Mouse (Mus musculus): ENCODE results near the gene Elmo1. TPM values are rescaled to one million over a fixed set of nuclear protein-coding genes. Genes with fewer than 3 reads are reported as not detected.

The Elmo1 gene
- total and polyA plus RNA-seq, 2 experiments from 2014 or later: 6.5 to 17.9 TPM

DNA sequence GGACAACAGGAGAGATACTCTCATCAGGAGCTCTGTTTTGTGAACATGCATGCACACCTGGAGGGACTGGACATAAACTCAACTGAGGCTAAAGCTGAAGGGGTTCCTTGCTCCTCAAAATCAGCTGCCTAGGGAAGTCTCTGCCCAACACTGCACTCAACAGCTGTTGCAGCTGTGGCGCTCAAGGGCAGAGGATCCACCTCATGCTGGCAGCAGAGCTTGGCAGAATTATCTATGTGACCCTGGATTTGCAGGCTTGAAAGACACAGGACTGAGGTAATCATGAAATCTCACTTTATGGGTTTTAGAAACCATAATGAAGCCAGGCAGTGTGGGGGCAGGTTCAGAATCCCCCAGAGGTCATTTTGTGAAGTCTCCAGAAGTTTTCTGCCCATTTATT, 32.5 kb upstream of the Elmo1 start:
- H3K9me3 ChIP-seq (replicated peaks; ENCODE audit: control insufficient read depth, low read length): no peaks in the 10 kb centered on the region
- WGBS: 84% methylated on average over 1 of the region's 1 CpGs
- H3K27me3 ChIP-seq (ENCODE audit: control insufficient read depth, insufficient read depth, low read length): no peaks in the 10 kb centered on the region
- DNase-seq (ENCODE audit: low spot score) (no peak), ATAC-seq (ENCODE audit: insufficient read depth, low read depth) (no peak)
- no peaks in the 10 kb centered on the region for H3K4me1 ChIP-seq (ENCODE audit: control insufficient read depth, insufficient read depth)
- no peak overlapping the region for H3K4me2 ChIP-seq (ENCODE audit: low read depth, low read length)
- no peak overlapping the region for H3K27ac ChIP-seq (ENCODE audit: low read depth)
- no peak overlapping the region for H3K9ac ChIP-seq (replicated peaks; ENCODE audit: low read depth, low read length)
- no peak overlapping the region for H3K4me3 ChIP-seq (ENCODE audit: low read depth, low read length)
- no peaks in the 10 kb centered on the region for H3K36me3 ChIP-seq (replicated peaks; ENCODE audit: control insufficient read depth, insufficient read depth, low read length)
- TF ChIP-seq EP300 (IDR thresholded peaks at IDR 0.05; ENCODE audit: low read depth) (no peak), CTCF (IDR thresholded peaks at IDR 0.05; ENCODE audit: low read depth) (no peak)

DNA sequence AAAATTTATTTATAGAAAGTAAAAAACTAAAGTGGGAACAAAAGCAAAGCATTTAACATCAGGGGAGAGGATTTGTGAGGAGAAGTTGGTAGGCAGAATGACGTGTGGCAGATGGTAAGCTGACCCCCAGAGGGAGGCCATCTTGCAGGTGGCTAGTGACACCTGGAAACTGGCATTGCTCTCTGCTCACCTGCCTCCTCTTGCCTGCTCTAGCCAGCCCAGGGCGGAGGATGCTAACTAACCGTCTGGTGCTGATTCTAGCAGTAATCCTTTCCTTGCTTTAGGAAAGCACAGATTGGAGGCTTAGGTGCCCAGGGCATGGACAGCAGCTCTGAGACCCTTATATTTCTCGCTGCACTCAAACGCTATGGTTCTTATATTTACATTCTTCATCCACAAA, 29.4 kb upstream of the Elmo1 start:
- Histone ChIP-seq H3K4me3 (ENCODE audit: low read depth, low read length) (no peak overlapping the region), H3K9ac (replicated peaks; ENCODE audit: low read depth, low read length) (no peak overlapping the region), H3K4me1 (ENCODE audit: control insufficient read depth, insufficient read depth) (no peaks in the 10 kb centered on the region), H3K9me3 (replicated peaks; ENCODE audit: control insufficient read depth, low read length) (no peaks in the 10 kb centered on the region), H3K27ac (ENCODE audit: low read depth) (no peak overlapping the region), H3K4me2 (ENCODE audit: low read depth, low read length) (no peak overlapping the region), H3K27me3 (ENCODE audit: control insufficient read depth, insufficient read depth, low read length) (no peaks in the 10 kb centered on the region), H3K36me3 (replicated peaks; ENCODE audit: control insufficient read depth, insufficient read depth, low read length) (no peaks in the 10 kb centered on the region)
- 72% methylated on average over 5 of the region's 5 CpGs for WGBS
- DNase-seq (ENCODE audit: low spot score): no peak
- no peak for TF ChIP-seq CTCF (IDR thresholded peaks at IDR 0.05; ENCODE audit: low read depth)
- no peak for ATAC-seq (ENCODE audit: insufficient read depth, low read depth)

DNA sequence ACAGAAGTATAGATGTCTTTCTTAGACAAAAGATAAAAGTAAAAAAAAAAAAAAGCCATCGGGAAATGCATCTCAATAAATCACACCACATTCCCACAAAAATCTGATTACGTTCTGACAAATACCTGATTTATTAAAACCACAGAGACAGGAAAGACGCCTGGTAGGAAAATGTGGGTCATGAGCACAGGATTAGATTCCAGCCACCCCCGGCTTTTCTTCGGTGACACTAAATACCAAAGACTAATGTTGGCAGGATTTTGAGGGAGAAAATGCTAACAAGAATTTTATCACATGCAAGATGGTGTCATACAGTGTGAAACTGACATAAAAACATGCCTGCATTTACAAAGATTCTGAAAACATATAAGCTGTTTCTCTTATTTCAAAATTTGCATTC, 27.1 kb upstream of the Elmo1 start:
- no peak for DNase-seq (ENCODE audit: low spot score)
- Histone ChIP-seq H3K4me3 (ENCODE audit: low read depth, low read length) (no peak overlapping the region), H3K9ac (replicated peaks; ENCODE audit: low read depth, low read length) (no peak overlapping the region), H3K36me3 (replicated peaks; ENCODE audit: control insufficient read depth, insufficient read depth, low read length) (no peaks in the 10 kb centered on the region), H3K27me3 (ENCODE audit: control insufficient read depth, insufficient read depth, low read length) (no peaks in the 10 kb centered on the region), H3K4me1 (ENCODE audit: control insufficient read depth, insufficient read depth) (no peaks in the 10 kb centered on the region), H3K27ac (ENCODE audit: low read depth) (no peak overlapping the region), H3K9me3 (replicated peaks; ENCODE audit: control insufficient read depth, low read length) (no peaks in the 10 kb centered on the region), H3K4me2 (ENCODE audit: low read depth, low read length) (no peak overlapping the region)
- 63% methylated on average over 5 of the region's 5 CpGs for WGBS
- TF ChIP-seq EP300 (IDR thresholded peaks at IDR 0.05; ENCODE audit: low read depth): no peak
- no peak for TF ChIP-seq CTCF (IDR thresholded peaks at IDR 0.05; ENCODE audit: low read depth)
- ATAC-seq (ENCODE audit: insufficient read depth, low read depth): no peak

DNA sequence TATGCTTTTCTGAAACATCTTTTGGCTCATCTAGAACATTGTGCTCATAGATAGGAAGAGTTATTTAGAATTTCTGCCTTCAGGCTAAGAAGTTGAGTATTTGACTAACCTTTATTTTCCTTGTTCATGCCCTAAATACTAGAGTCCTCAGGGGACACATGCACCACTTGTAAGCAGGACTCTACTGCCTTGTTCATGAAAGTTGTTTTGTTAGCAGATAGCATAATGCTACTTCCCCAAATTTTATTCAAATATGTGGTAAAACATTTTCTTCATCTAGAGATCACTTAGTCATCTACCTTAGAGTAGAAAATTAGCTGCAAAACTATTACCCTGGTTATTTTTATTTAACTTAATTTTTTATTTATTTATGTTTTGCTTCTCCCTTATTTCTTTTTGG, 18.4 kb upstream of the Elmo1 start:
- Histone ChIP-seq H3K27me3 (ENCODE audit: control insufficient read depth, insufficient read depth, low read length) (no peaks in the 10 kb centered on the region), H3K4me2 (ENCODE audit: low read depth, low read length) (no peak overlapping the region), H3K9me3 (replicated peaks; ENCODE audit: control insufficient read depth, low read length) (no peaks in the 10 kb centered on the region), H3K36me3 (replicated peaks; ENCODE audit: control insufficient read depth, insufficient read depth, low read length) (no peaks in the 10 kb centered on the region), H3K9ac (replicated peaks; ENCODE audit: low read depth, low read length) (no peak overlapping the region), H3K4me1 (ENCODE audit: control insufficient read depth, insufficient read depth) (no peaks in the 10 kb centered on the region), H3K27ac (ENCODE audit: low read depth) (no peak overlapping the region), H3K4me3 (ENCODE audit: low read depth, low read length) (no peak overlapping the region)
- ATAC-seq (ENCODE audit: insufficient read depth, low read depth): no peak
- TF ChIP-seq CTCF (IDR thresholded peaks at IDR 0.05; ENCODE audit: low read depth) (no peak), EP300 (IDR thresholded peaks at IDR 0.05; ENCODE audit: low read depth) (no peak)
- DNase-seq (ENCODE audit: low spot score): no peak

DNA sequence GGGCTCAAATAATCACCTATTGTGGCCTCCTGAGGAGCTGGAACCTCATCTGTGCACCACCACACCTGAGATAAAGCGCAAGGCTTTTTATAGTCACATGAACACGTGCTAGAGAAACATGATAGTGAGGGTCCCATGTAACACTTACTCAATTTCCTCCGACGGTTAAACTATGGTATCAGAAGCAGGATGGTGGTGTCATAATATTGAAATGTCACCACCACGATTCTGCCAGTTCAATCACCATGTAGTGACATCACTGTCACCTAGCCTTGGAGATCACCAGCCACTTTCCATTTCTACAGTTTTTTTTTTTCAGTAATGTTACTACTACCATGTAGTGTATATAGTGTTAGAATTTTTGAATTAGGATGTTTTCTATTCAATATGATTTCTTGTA, 17.4 kb upstream of the Elmo1 start:
- no peak overlapping the region for H3K4me2 ChIP-seq (ENCODE audit: low read depth, low read length)
- no peak overlapping the region for H3K9ac ChIP-seq (replicated peaks; ENCODE audit: low read depth, low read length)
- H3K27ac ChIP-seq (ENCODE audit: low read depth): no peak overlapping the region
- no peak for TF ChIP-seq EP300 (IDR thresholded peaks at IDR 0.05; ENCODE audit: low read depth)
- TF ChIP-seq CTCF (IDR thresholded peaks at IDR 0.05; ENCODE audit: low read depth): no peak
- H3K27me3 ChIP-seq (ENCODE audit: control insufficient read depth, insufficient read depth, low read length): no peaks in the 10 kb centered on the region
- WGBS: 64% methylated on average over 5 of the region's 5 CpGs
- ATAC-seq (ENCODE audit: insufficient read depth, low read depth) (no peak), DNase-seq (ENCODE audit: low spot score) (no peak)
- no peaks in the 10 kb centered on the region for H3K4me1 ChIP-seq (ENCODE audit: control insufficient read depth, insufficient read depth)
- H3K9me3 ChIP-seq (replicated peaks; ENCODE audit: control insufficient read depth, low read length): no peaks in the 10 kb centered on the region
- no peak overlapping the region for H3K4me3 ChIP-seq (ENCODE audit: low read depth, low read length)
- H3K36me3 ChIP-seq (replicated peaks; ENCODE audit: control insufficient read depth, insufficient read depth, low read length): no peaks in the 10 kb centered on the region

DNA sequence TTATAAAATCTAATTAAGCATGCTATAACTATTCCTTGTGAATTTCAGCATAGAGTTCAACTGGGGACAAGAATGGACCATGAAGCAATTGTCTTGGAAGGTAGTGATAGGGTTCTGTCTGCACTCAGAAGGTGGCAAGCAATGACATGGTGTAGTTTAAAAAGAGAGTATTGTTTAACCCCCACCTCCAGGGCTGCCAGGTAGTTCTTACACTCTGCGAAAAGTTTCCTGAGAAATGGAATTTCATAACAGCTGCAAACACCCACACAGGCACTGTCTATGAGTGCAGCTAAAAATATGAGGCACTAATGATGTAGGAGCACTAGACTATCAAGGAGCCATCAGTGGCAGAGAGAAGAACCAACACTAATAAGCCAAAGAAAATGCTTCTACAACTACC, 13.9 kb upstream of the Elmo1 start:
- H3K27ac ChIP-seq (ENCODE audit: low read depth): no peak overlapping the region
- ATAC-seq (ENCODE audit: insufficient read depth, low read depth): no peak
- no peak overlapping the region for H3K9ac ChIP-seq (replicated peaks; ENCODE audit: low read depth, low read length)
- H3K4me1 ChIP-seq (ENCODE audit: control insufficient read depth, insufficient read depth): no peaks in the 10 kb centered on the region
- H3K36me3 ChIP-seq (replicated peaks; ENCODE audit: control insufficient read depth, insufficient read depth, low read length): no peaks in the 10 kb centered on the region
- H3K4me3 ChIP-seq (ENCODE audit: low read depth, low read length): no peak overlapping the region
- 90% methylated on average over 1 of the region's 1 CpGs for WGBS
- H3K9me3 ChIP-seq (replicated peaks; ENCODE audit: control insufficient read depth, low read length): no peaks in the 10 kb centered on the region
- no peaks in the 10 kb centered on the region for H3K27me3 ChIP-seq (ENCODE audit: control insufficient read depth, insufficient read depth, low read length)
- no peak overlapping the region for H3K4me2 ChIP-seq (ENCODE audit: low read depth, low read length)
- DNase-seq (ENCODE audit: low spot score): no peak
- TF ChIP-seq CTCF (IDR thresholded peaks at IDR 0.05; ENCODE audit: low read depth) (no peak), EP300 (IDR thresholded peaks at IDR 0.05; ENCODE audit: low read depth) (no peak)
